Mouse (Mus musculus) gastrocnemius, adult 2 months (tissue): ENCODE data around the gene Rasal2. TPM values are rescaled to one million over a fixed set of nuclear protein-coding genes. Genes with fewer than 3 reads are reported as not detected.

Source experiments
- DNase-seq: peaks from one replicate; pipeline ENCODE4 v3.0.0; 2022
- H3K27ac ChIP-seq: fragments of 200-600 bp; 2 replicates; pipeline ENCODE4 v1.8.1; 2022; ENCODE audit warnings: mild to moderate bottlenecking
- H3K4me3 ChIP-seq: fragments of 200-600 bp; 2 replicates; pipeline ENCODE4 v1.8.1; 2022; ENCODE audit warnings: mild to moderate bottlenecking, moderate library complexity
- CTCF ChIP-seq: fragments of 200-600 bp; IDR thresholded peaks from 2 replicates; pipeline ENCODE4 v1.8.1; 2022; ENCODE audit warnings: antibody characterized with exemption, mild to moderate bottlenecking, moderate library complexity
- intact Hi-C: fragments of 180-260 bp; cut with DNase I; formaldehyde crosslinking; loops from one replicate; pipeline ENCODE4 v1.15.1; 2025
- total RNA-seq, 2 experiments: library from RNA; stranded (reverse); gene quantifications; 2 replicates each; pipeline ENCODE4 v1.2.3; 2021

Rasal2 gene
- total RNA-seq, 2 experiments from 2014 or later = 6.4 to 7.4 TPM

- TF ChIP-seq CTCF = no peak
- DNase-seq = no peak
- Histone ChIP-seq H3K4me3 (no peak overlapping the region), H3K27ac (no peak overlapping the region)
- intact Hi-C loops = no loop called here
These were observed 203.6 kb downstream of the Rasal2 start for GRCm38 (mm10) chr1:157208754-157209153.

GRCm38 (mm10) chr1:157205685-157206084 is 206.7 kb downstream of the Rasal2 start:
- no peak for DNase-seq
- intact Hi-C loops = no loop called here
- TF ChIP-seq CTCF = no peak
- Histone ChIP-seq H3K4me3 (no peak overlapping the region), H3K27ac (no peak overlapping the region)

GRCm38 (mm10) chr1:157183043-157183442 is 229.4 kb downstream of the Rasal2 start:
- Histone ChIP-seq H3K27ac (no peak overlapping the region), H3K4me3 (no peak overlapping the region)
- intact Hi-C loops = no loop called here
- no peak for DNase-seq
- no peak for TF ChIP-seq CTCF

GRCm38 (mm10) chr1:157182431-157182830 is 230.0 kb downstream of the Rasal2 start:
- no peak overlapping the region for H3K27ac ChIP-seq
- intact Hi-C loops = no loop called here
- TF ChIP-seq CTCF = no peak
- H3K4me3 ChIP-seq = no peak overlapping the region
- no peak for DNase-seq

GRCm38 (mm10) chr1:157181081-157181480 is 231.3 kb downstream of the Rasal2 start:
- TF ChIP-seq CTCF = no peak
- H3K4me3 ChIP-seq = no peak overlapping the region
- intact Hi-C loops = no loop called here
- H3K27ac ChIP-seq = no peak overlapping the region; the same call in 1 of the 2 replicates
- peak; percentile 18 for DNase-seq

GRCm38 (mm10) chr1:157178988-157179764 is 233.2 kb downstream of the Rasal2 start:
- intact Hi-C loops = no loop called here

GRCm38 (mm10) chr1:157169292-157169691 is 243.1 kb downstream of the Rasal2 start:
- DNase-seq = no peak
- Histone ChIP-seq H3K4me3 (no peak overlapping the region), H3K27ac (no peak overlapping the region)
- intact Hi-C loops = no loop called here
- TF ChIP-seq CTCF = no peak

More at GRCm38 (mm10) chr1:157178988-157179764, 233.2 kb downstream of the Rasal2 start:
- Histone ChIP-seq H3K27ac (peak overlapping the region; percentile 41; the same call in 1 of the 2 replicates), H3K4me3 (peak overlapping the region; percentile 51)
- DNase-seq = no peak
- TF ChIP-seq CTCF = no peak

- H3K27ac ChIP-seq = no peak overlapping the region
- DNase-seq = no peak
- no peak overlapping the region for H3K4me3 ChIP-seq
- intact Hi-C loops = no loop called here
- no peak for TF ChIP-seq CTCF
These were observed 243.5 kb downstream of the Rasal2 start for GRCm38 (mm10) chr1:157168891-157169290.

- intact Hi-C loops = loop anchor here (10.0 kb wide), 1 partner anchor 121 kb away; no protein-coding TSS in a partner anchor
These were observed 258.6 kb downstream of the Rasal2 start for GRCm38 (mm10) chr1:157153781-157154180.

GRCm38 (mm10) chr1:157150107-157150506 is 262.3 kb downstream of the Rasal2 start:
- intact Hi-C loops = loop anchor here (10.0 kb wide), 1 partner anchor 125 kb away; no protein-coding TSS in a partner anchor

More at GRCm38 (mm10) chr1:157153781-157154180, 258.6 kb downstream of the Rasal2 start:
- H3K27ac ChIP-seq = no peak overlapping the region
- TF ChIP-seq CTCF = no peak
- H3K4me3 ChIP-seq = no peak overlapping the region
- DNase-seq = no peak

GRCm38 (mm10) chr1:157144621-157145020 is 267.8 kb downstream of the Rasal2 start:
- TF ChIP-seq CTCF = no peak
- Histone ChIP-seq H3K4me3 (no peak overlapping the region), H3K27ac (no peak overlapping the region)
- intact Hi-C loops = no loop called here
- no peak for DNase-seq

More at GRCm38 (mm10) chr1:157150107-157150506, 262.3 kb downstream of the Rasal2 start:
- H3K4me3 ChIP-seq = no peak overlapping the region
- no peak overlapping the region for H3K27ac ChIP-seq
- TF ChIP-seq CTCF = no peak
- no peak for DNase-seq

GRCm38 (mm10) chr1:157143326-157143932 is 269.0 kb downstream of the Rasal2 start:
- Histone ChIP-seq H3K27ac (no peak overlapping the region), H3K4me3 (no peak overlapping the region)
- intact Hi-C loops = no loop called here
- no peak for DNase-seq
- TF ChIP-seq CTCF = no peak

GRCm38 (mm10) chr1:157141014-157141413 is 271.4 kb downstream of the Rasal2 start:
- Histone ChIP-seq H3K27ac (no peak overlapping the region), H3K4me3 (no peak overlapping the region)
- DNase-seq = no peak
- TF ChIP-seq CTCF = no peak
- intact Hi-C loops = no loop called here
